Mouse (Mus musculus) ES-E14 (cell line): Measurements from ENCODE around the gene Tet2. TPM values are rescaled to one million over a fixed set of nuclear protein-coding genes. Genes with fewer than 3 reads are reported as not detected.

Experiments used
- DNase-seq: peaks from one replicate; pipeline ENCODE4 v3.0.0-alpha.2; 2013; ENCODE audit warnings: low read depth, low spot score
- H3K27ac ChIP-seq: 2 replicates; pipeline ENCODE4 v1.5.1; 2012; ENCODE audit warnings: low read depth, mild to moderate bottlenecking, low read length, moderate library complexity, mixed read lengths; ENCODE audit not compliant: poor library complexity, insufficient read depth, severe bottlenecking
- H3K36me3 ChIP-seq: 2 replicates; pipeline ENCODE4 v1.6.1; 2012; ENCODE audit warnings: mild to moderate bottlenecking, low read length, moderate library complexity, mixed read lengths; ENCODE audit not compliant: control insufficient read depth, poor library complexity, insufficient read depth, severe bottlenecking
- H3K4me1 ChIP-seq, 2 experiments: fragments of 150-350 bp in 1 of 2; sonication (generic) in 1 of 2; 2 replicates each; pipeline ENCODE4 v1.6.1; 2012; ENCODE audit warnings: low read length in 2 of 2, mild to moderate bottlenecking in 1 of 2, mixed read lengths in 1 of 2; ENCODE audit not compliant: control insufficient read depth in 2 of 2, insufficient read depth in 2 of 2, poor library complexity in 1 of 2
- H3K4me3 ChIP-seq, 2 experiments: fragments of 150-350 bp in 1 of 2; sonication (generic) in 1 of 2; 2 replicates each; pipeline ENCODE4 v1.5.1; 2012; ENCODE audit warnings: low read length in 2 of 2, low read depth in 1 of 2, mild to moderate bottlenecking in 1 of 2, mixed read lengths in 1 of 2; ENCODE audit not compliant: insufficient read depth in 1 of 2, poor library complexity in 1 of 2, severe bottlenecking in 1 of 2
- H3K9ac ChIP-seq: 2 replicates; pipeline ENCODE4 v1.6.1; 2012; ENCODE audit warnings: low read depth, mild to moderate bottlenecking, low read length, mixed read lengths; ENCODE audit not compliant: poor library complexity, insufficient read depth, severe bottlenecking
- H3K9me3 ChIP-seq: fragments of 150-350 bp; sonication (generic); 2 replicates; pipeline ENCODE4 v1.6.1; 2012; ENCODE audit warnings: low read depth, mild to moderate bottlenecking, low read length; ENCODE audit not compliant: control insufficient read depth, insufficient read depth
- CHD2 ChIP-seq: IDR thresholded peaks from 2 replicates; pipeline ENCODE4 v1.6.1; 2014; ENCODE audit warnings: mild to moderate bottlenecking, low read depth, low read length, inconsistent platforms
- HCFC1 ChIP-seq: IDR thresholded peaks from 2 replicates; pipeline ENCODE4 v1.6.1; 2012; ENCODE audit warnings: low read length, inconsistent platforms, borderline replicate concordance; ENCODE audit not compliant: insufficient read depth
- MAFK ChIP-seq: IDR thresholded peaks from 2 replicates; pipeline ENCODE4 v1.6.1; 2014; ENCODE audit warnings: mild to moderate bottlenecking, low read depth, low read length, inconsistent platforms; ENCODE audit not compliant: insufficient read depth
- ZC3H11A ChIP-seq: IDR thresholded peaks from 2 replicates; pipeline ENCODE4 v1.6.1; 2012; ENCODE audit warnings: low read depth, mild to moderate bottlenecking, inconsistent platforms, low read length, borderline replicate concordance
- ZNF384 ChIP-seq: IDR thresholded peaks from 2 replicates; pipeline ENCODE4 v1.6.1; 2012; ENCODE audit warnings: low read depth, low read length, inconsistent platforms
- in situ Hi-C, 2 experiments: fragments of 600-800 bp; cut with MboI; formaldehyde crosslinking; loops; one replicate each; pipeline ENCODE4 v1.15.1; 2025; ENCODE audit warnings: low sequenced_read_pairs in 2 of 2, inconsistent platforms in 1 of 2; ENCODE audit not compliant: unreplicated experiment in 2 of 2
- total RNA-seq: library from RNA; depleted of rRNA; stranded (reverse); fragments of 300-350 nt; gene quantifications from 2 replicates; pipeline ENCODE4 v1.2.3, GENCODE M21; 2012

The Tet2 gene
- total RNA-seq, 1 experiment, result 86.9 TPM

DNA sequence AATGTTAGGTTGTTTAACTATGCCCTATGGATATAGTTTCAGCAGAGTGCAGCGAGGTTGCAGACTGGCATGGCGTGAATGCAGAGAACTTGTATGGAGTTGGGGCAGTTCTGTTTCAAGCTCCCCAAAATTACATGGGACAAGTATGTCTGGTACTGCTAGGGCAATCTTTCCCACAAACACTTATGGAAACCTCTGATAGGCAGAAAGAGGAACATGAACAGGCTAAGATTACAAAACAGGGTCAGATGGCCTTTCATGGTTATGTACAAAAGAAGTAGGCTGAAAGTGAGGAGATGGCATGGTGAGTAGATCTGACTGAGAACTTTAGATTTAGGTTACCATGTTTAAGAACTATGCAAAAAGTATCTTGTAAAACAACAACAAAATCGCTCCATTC lies 81.7 kb downstream of the Tet2 start:
- Histone ChIP-seq H3K36me3 (peaks cover 30% of the 10 kb centered on the region), H3K9ac (no peak overlapping the region), H3K27ac (no peak overlapping the region), H3K9me3 (no peaks in the 10 kb centered on the region), H3K4me3 (no peak overlapping the region), H3K4me1 (0 out of 4 replicates have a peak, but pooled peaks cover 0 to 3% of the 10 kb centered on the region in 2 experiments)
- TF ChIP-seq MAFK (no peak), HCFC1 (no peak), CHD2 (no peak)
- in situ Hi-C loops, result no loop called here
- no peak for DNase-seq

DNA sequence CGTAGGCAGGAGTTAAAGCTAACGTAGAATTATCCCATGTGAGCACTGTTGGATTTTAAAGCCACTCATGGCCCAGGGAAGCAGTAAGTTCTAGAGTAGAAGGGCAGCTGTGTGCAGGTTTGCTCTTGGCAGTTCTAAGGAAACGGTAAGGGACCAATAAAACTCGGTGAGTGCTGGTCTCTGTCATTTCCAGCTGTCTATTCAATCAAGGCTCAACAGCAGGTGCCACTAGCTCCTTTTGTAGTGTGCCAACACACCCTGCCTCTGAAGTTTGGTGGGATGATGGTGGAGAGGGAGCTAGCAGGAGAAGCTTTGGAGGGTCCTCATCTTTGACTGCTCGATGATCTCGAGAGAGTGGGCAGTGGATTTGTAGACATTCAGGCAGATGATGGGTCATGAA lies 82.5 kb downstream of the Tet2 start:
- no peak for DNase-seq
- no peak for TF ChIP-seq CHD2
- TF ChIP-seq ZNF384, result no peak
- TF ChIP-seq MAFK, result no peak
- TF ChIP-seq HCFC1, result no peak
- no peak for TF ChIP-seq ZC3H11A
- no peak overlapping the region for H3K9ac ChIP-seq
- H3K4me1 ChIP-seq, result 0 out of 4 replicates have a peak, but pooled peaks cover 0 to 3% of the 10 kb centered on the region in 2 experiments
- in situ Hi-C loops, result no loop called here
- no peak overlapping the region for H3K27ac ChIP-seq
- no peaks in the 10 kb centered on the region for H3K9me3 ChIP-seq
- peaks cover 24% of the 10 kb centered on the region for H3K36me3 ChIP-seq
- no peak overlapping the region for H3K4me3 ChIP-seq

DNA sequence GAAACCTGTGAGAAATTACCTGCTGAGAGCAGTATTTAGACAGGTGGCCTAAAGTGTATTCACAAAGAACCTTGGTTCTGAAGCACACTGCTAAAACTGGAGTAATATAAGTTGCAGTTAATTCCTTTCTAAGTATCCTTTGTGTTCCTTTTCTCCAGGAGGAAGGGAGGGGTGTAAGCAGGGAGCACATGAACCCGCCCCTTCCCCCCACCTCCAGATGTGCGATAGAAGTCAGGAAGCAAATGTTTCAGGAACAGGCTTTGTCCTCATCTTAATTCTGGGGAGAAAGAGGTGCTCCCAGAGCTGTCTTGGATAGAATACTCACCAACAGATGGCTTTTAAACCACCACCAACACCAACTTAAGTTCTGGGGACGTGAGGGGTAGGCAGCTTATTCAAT lies 82.9 kb downstream of the Tet2 start:
- no peak overlapping the region for H3K4me3 ChIP-seq
- in situ Hi-C loops, result no loop called here
- DNase-seq, result no peak
- no peak overlapping the region for H3K27ac ChIP-seq
- H3K36me3 ChIP-seq, result peaks cover 19% of the 10 kb centered on the region
- no peak overlapping the region for H3K9ac ChIP-seq
- H3K9me3 ChIP-seq, result no peaks in the 10 kb centered on the region
- TF ChIP-seq HCFC1 (no peak), ZNF384 (no peak), CHD2 (no peak), MAFK (no peak), ZC3H11A (no peak)
- 0 out of 4 replicates have a peak, but pooled peaks cover 0 to 3% of the 10 kb centered on the region in 2 experiments for H3K4me1 ChIP-seq

DNA sequence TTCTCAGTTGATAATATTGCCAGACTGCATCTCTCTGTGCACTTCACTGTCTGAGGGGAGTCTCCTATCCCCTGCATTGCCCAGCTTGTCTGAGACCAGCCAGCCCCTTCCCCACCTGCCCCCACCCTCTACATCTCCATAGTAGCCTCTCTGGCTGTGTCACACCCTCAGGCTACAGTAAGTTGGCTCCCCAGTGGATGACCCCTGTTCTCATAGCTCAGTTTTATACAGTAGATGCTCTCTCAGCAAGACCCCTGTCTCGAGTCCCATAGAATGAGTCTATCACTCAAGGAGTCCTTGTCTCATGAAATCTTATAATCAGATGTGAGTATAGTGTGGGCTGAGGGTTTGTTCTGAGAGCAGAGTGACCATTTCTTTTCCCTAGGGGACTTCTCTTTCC lies 85.8 kb downstream of the Tet2 start:
- Histone ChIP-seq H3K36me3 (peaks cover 7% of the 10 kb centered on the region), H3K27ac (no peak overlapping the region), H3K4me1 (0 out of 4 replicates have a peak, but pooled peaks cover 0 to 3% of the 10 kb centered on the region in 2 experiments), H3K4me3 (no peak overlapping the region), H3K9me3 (no peaks in the 10 kb centered on the region), H3K9ac (no peak overlapping the region)
- in situ Hi-C loops, result no loop called here
- TF ChIP-seq HCFC1 (no peak), ZC3H11A (no peak), MAFK (no peak), CHD2 (no peak), ZNF384 (no peak)
- DNase-seq, result no peak

DNA sequence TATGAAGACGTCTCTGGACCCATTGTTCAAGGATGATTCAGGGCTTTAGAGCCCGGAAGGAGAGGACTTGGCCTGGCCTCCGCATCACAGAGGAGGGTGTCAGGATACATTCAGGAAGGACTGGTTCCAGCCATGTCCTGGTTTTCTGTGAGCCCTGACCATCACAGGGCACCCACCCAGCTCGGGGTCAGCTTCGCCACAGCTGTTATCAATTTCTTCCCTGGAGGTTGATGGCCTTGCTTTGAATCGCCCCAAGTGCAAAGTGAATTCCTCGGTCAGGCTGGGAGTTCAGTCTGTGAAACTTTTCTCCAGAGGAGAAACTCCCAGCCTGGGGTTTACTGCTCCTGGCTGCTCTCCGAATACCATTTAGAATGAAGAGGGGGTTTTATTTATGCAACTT lies 91.0 kb downstream of the Tet2 start:
- in situ Hi-C loops, result no loop called here
- no peak for TF ChIP-seq CHD2
- no peak for TF ChIP-seq HCFC1
- TF ChIP-seq ZNF384, result no peak
- no peak for TF ChIP-seq ZC3H11A
- no peak for TF ChIP-seq MAFK
- Histone ChIP-seq H3K27ac (no peak overlapping the region), H3K9ac (no peak overlapping the region), H3K9me3 (no peaks in the 10 kb centered on the region), H3K4me1 (no peaks in the 10 kb centered on the region), H3K36me3 (no peaks in the 10 kb centered on the region), H3K4me3 (no peak overlapping the region)
- DNase-seq, result no peak
